Mouse (Mus musculus): ENCODE measurements around the gene Rps26.

- TF ChIP-seq GATA1 (IDR thresholded peaks at IDR 0.05; ENCODE audit: low read length), result no peak
- no peak for TF ChIP-seq TAL1 (IDR thresholded peaks at IDR 0.05; ENCODE audit: low read length)
These were observed 15.3 kb upstream of the Rps26 start for GRCm38 (mm10) chr10:128641871-128642270.

Measured in erythroblast, embryonic 14.5 days (primary cell).